In genomic region chr16:11505492-11506176, GRCm38 (mm10) we compare ENCODE assay signal across 9 mouse cellular contexts.
DNase-seq lines count a peak whose midpoint lies in the region; ATAC-seq and TF ChIP-seq lines count a peak whose summit lies in the region.
"Had no signal": no experiment of that assay in that cellular context is flagged by ENCODE, and none has a peak within 500 bp of the region (broad histone marks: within the 10 kb centered on the region; RNA-seq: fewer than 3 reads in every experiment).

No protein-coding gene starts in this region.

- no peaks in the 10 kb centered on the region for H3K9me3 ChIP-seq in lung, embryonic 14.5 days (ENCODE audit: low read depth, low read length)
- H3K9me3 ChIP-seq: megakaryocyte, embryonic 14.5 days had no signal

- H3K27ac ChIP-seq in cerebellum, adult 2 months (ENCODE audit: insufficient read depth, low read length), result no peak overlapping the region
- no peak overlapping the region for H3K27ac ChIP-seq in lung, embryonic 14.5 days (ENCODE audit: low read depth)

- no peaks in the 10 kb centered on the region for H3K36me3 ChIP-seq in lung, embryonic 14.5 days (ENCODE audit: insufficient read depth)

- H3K4me3 ChIP-seq in cerebellum, adult 2 months (replicated peaks; ENCODE audit: insufficient read depth, low read depth, low read length), result no peak overlapping the region
- no peak overlapping the region for H3K4me3 ChIP-seq in lung, embryonic 14.5 days (ENCODE audit: low read depth, low read length)
- H3K4me3 ChIP-seq: megakaryocyte, embryonic 14.5 days had no signal

- WGBS in cerebellum, adult 2 months, result 25% methylated on average over 5 of the region's 5 CpGs
- 71% methylated on average over 5 of the region's 5 CpGs for WGBS in lung, embryonic 14.5 days

- H3K4me1 ChIP-seq in cerebellum, adult 2 months (ENCODE audit: control insufficient read depth, insufficient read depth, low read length), result peaks cover 4% of the 10 kb centered on the region
- no peaks in the 10 kb centered on the region for H3K4me1 ChIP-seq in lung, embryonic 14.5 days (ENCODE audit: insufficient read depth)

- no peak for TF ChIP-seq POLR2A in cerebellum, adult 2 months (IDR thresholded peaks at IDR 0.05; ENCODE audit: borderline replicate concordance, insufficient read depth, low read length)

- peak; percentile 50 to 69 for DNase-seq in right cerebral cortex, postnatal 10 days (ENCODE audit: low spot score in 2 of 2)
- DNase-seq in right cerebral cortex, postnatal 36 days (ENCODE audit: low spot score in 2 of 2), result no peak
- DNase-seq in cerebellum, adult 2 months, result peak; percentile 72 to 88
- DNase-seq in heart, postnatal 25 days (ENCODE audit: low spot score), result peak; percentile 49
- peak; percentile 54 for DNase-seq in lung, embryonic 14.5 days
- peak; percentile 44 to 75 for DNase-seq in urinary bladder, postnatal 4 days (ENCODE audit: low spot score in 2 of 2)
- no peak for DNase-seq in thymus, postnatal 4 days

- H3K27me3 ChIP-seq in cerebellum, adult 2 months (ENCODE audit: control insufficient read depth, insufficient read depth, low read length), result no peaks in the 10 kb centered on the region
- no peaks in the 10 kb centered on the region for H3K27me3 ChIP-seq in lung, embryonic 14.5 days (ENCODE audit: insufficient read depth, low read length)

- H3K4me2 ChIP-seq in lung, embryonic 14.5 days, result no peak overlapping the region

- no peak for TF ChIP-seq CTCF in cerebellum, adult 2 months (IDR thresholded peaks at IDR 0.05; ENCODE audit: borderline replicate concordance, insufficient read depth, low read depth, low read length)
- TF ChIP-seq CTCF in lung, embryonic 14.5 days (IDR thresholded peaks at IDR 0.05; ENCODE audit: low read depth), result no peak

- ATAC-seq in lung, embryonic 14.5 days (ENCODE audit: insufficient read depth), result no peak
- no peak for ATAC-seq in activated CD4-positive, CD25-positive, alpha-beta regulatory T cell, adult 4 months

- intact Hi-C loops in heart, postnatal 25 days (cut with DNase I), result no loop called here

- no peak overlapping the region for H3K9ac ChIP-seq in lung, embryonic 14.5 days

Comparison
In these comparisons a context has a peak if more than half of its experiments do, and no peak if none do; other contexts are left out.
1. DNase-seq: peak in right cerebral cortex, postnatal 10 days (2 of 2), cerebellum, adult 2 months (2 of 2), heart, postnatal 25 days (single experiment), lung, embryonic 14.5 days (single experiment) and urinary bladder, postnatal 4 days (2 of 2); none in right cerebral cortex, postnatal 36 days (0 of 2) and thymus, postnatal 4 days (single experiment).